Mouse (Mus musculus) layer of hippocampus, adult 9-11 months (tissue): ENCODE measurements around the gene Mcl1.
"Not testable (repeated sequence)": the region's sequence is repeated elsewhere in the genome, so short reads cannot be mapped to it uniquely, and the experiment has no call there.

ENCODE experiments used
- DNase-seq: peaks from one replicate; pipeline ENCODE4 v3.0.0; 2022

Gene Mcl1

DNA sequence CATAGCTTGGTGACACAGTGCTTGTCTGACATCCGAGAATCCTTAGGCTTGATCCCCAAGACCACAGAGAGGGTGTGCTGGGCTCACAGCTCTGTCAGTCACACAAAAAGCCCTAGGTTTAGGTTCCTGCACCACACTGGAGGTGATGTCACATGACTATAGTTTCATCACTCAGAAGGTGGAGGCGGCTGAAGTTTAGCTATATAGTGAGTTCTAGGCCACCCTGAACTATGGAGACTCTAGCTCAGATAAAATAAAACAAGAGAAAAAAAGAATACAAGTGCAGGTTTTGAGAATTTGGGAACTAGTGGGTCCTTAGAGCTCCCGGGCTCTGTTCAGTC is 7.6 kb upstream of the Mcl1 start:
- DNase-seq, result no peak

DNA sequence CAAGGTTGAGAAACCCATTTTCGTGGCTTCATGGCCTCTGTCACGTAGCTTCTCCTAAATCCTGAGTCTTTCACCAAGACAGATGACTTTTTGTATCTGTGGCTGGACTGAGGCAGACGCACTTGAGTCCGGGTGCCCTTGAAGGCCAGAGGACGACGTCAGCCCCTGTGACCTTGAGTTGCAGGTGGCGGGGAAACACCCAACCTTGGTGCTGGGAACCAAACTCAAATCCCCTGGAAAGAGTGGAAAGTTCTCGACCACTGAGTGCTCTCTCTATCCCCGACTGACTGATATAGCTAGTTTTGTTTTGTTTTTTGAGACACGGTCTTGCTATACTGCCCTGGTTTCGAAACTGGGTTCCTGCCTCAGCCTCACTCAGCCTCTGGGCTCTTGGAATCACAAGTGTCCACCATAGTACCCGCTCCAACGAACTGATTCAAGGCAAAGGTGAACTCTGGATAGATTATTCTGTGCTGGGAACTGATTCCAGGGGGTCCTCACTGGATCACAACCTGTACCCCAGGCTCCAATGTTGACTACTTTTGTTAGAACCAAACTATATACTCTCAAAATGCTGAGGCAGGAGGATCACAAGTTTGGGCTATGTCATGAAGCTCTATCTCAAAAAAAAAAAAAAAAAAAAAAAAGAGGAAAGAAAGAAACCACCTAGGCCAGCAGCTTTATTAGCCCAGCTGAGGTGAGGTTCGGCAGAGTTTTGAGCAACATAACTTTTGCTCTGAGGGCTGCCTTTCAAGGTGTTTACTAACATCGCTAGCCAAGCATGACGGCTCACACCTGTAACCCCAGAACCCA is 7.0 kb upstream of the Mcl1 start:
- DNase-seq, result no peak

DNA sequence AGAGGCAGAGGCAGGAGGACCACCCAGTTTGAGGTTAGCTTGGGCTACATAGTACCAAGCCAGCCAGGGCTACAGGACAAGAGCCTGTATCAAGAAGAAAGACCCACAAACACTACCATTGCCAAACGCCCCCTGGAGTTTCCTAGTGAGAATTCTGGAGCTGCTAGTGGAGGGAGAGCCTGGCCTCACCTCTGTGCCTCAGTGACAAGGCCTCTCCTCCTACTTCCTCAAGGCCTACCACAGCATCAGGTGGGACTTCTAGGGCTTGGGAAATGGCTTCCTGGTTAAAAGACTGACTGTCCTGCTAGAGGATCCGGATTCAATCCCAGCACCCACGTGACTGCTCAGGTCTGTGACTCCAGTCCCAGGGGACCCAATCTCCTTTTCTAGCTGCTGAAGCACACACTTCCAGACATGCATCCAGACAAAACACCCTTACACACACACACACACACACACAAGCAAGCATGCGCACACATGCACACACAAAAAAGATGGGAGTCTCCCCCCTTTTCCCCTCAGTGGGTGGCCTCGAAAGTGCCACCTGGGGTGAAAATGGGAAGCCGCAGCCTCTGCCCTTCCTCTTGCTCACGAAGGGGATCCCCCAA is 6.3 kb upstream of the Mcl1 start:
- no peak for DNase-seq

DNA sequence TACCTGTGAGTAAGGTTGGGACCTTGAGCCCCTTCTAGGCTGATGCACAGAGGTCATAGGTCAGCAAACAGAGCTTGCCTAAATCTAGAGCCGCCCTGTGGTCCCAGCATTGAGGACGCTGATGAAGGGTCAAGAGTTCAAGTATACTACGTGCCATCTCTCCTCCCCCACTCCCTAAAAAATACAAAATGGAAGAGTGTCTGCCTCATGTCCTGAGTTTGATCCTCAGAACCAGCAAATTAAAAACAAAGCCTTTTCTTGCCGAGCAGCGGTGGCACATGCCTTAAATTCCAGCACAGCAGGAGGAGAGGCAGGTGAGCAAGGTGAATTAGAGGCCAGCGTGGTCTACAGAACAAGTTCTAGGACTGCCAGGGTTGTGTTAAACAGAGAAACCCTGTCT is 5.7 kb upstream of the Mcl1 start:
- no peak for DNase-seq

DNA sequence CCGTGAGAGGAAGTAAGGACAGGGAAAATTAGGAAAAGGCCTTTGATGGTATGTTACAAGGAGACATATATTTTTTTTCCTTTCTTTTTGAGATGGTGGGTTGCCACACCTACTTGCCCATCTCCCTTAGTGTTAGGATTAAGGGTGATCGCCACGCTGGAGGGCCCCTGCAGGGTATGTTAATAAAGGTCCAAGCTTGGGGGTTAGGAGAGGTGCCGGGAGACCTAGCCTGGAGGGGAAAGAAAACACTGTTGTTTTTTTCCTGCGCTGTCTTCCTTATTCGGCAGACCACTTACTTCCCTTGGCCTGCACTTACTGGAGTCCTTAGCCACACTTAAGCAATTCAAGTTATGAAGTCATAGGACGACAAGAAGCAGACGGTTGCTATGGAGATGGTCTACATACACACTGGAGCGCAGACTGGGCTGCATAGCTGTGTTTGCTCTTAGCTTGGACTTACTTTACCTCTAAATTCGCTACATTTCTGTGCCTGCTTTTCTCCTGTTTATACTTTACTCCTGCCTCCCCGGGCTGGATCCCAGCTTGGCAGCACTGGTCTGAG is 5.0 kb upstream of the Mcl1 start:
- no peak for DNase-seq

DNA sequence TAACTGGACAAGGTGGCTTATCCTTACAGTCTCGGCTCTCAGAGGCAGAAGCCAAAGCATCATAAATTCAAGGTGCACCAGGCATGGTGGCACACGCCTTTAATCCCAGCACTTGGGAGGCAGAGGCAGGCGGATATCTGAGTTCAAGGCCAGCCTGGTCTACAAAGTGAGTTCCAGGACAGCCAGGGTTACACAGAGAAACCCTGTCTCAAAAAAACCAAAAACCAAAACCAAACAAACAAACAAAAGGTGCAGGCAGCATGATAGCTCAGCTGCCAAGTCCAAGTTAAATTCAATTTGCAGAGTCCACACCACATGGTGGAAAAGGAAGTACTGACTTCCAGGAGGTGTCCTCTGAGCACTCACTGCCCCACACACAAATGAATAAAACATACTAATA is 4.2 kb upstream of the Mcl1 start:
- DNase-seq, result not testable (repeated sequence)

DNA sequence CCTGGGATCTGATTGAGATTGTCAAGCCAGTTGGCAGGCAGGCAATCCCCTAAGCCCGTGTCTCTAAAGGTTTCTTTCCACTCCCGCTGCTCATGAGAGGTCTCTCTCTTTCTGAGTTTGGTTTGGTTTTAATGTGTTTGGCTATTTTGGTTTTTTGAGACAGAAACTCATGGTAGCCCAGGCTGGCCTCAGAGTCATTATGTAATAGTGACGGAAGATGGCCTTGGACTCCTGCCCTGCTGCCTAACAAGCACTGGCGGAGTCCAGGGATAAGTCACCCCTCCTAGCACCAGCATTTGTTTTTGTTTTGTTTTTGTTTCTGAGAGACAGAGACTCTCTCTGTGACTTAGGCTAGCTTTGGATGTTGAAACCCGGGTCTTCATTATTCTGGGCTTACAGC is 3.2 kb upstream of the Mcl1 start:
- no peak for DNase-seq

GRCm38 (mm10) chr3:95657108-95657507 is 1.5 kb upstream of the Mcl1 start:
- DNase-seq, result no peak

DNA sequence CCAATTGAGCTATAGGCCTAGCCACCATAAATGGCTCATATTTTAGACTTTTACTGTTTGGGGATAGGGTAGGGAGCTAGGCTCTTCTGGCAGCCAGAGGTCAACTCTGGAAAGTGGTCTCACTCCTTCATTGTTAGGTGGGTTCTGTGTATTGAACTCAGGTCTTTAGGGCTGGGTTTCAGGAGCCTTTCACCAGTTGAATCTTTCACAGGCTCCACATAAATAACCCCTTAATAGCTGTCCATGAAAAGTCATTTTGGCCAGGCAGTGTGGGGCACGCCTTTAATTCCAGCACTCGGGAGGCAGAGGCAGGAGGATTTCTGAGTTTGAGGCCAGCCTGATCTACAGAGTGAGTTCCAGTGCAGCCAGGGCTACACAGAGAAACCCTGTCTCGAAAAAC is 877 bp upstream of the Mcl1 start:
- no peak for DNase-seq

DNA sequence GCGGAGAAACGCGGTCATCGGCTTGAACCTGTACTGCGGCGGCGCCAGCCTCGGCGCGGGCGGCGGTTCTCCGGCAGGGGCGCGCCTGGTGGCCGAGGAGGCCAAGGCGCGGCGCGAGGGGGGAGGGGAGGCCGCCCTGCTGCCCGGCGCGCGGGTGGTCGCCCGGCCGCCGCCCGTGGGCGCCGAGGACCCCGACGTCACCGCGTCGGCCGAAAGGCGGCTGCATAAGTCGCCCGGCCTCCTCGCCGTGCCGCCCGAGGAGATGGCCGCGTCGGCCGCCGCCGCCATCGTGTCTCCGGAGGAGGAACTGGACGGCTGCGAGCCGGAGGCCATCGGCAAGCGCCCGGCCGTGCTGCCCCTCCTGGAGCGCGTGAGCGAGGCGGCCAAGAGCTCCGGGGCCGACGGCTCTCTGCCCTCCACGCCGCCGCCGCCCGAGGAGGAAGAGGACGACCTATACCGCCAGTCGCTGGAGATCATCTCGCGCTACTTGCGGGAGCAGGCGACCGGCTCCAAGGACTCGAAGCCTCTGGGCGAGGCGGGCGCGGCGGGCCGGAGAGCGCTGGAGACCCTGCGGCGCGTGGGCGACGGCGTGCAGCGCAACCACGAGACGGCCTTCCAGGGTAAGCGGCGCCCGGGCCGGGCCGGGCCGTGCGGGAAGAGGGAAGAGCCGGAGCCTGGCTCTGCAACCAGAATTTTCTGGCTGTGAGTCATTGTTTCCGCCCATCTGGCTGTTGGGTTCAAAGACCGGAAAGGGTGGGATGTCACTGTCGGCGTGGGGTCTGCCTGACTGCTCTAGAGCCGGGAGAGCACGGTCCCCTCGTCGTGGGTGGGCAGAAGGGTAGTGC is 502 bp downstream of the Mcl1 start:
- peak; percentile 79 for DNase-seq

DNA sequence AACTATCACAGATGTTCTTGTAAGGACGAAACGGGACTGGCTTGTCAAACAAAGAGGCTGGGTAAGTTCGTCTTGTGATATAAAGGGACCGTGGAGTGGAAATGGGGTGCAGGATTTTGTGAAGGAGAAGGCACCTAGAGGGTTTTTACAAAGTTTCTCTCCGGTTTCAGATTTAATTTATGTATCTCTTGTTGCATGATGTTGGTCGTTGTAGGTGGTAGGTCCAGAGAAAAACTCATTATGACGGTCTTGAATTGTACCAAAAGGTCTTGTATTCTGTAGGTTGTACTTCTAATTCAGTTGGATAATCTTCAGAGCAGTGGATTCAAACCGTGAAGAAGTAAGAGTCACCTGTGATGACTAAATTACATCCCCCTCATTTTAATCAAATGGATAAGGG is 1.4 kb downstream of the Mcl1 start:
- DNase-seq, result no peak

- no peak for DNase-seq
Measured at GRCm38 (mm10) chr3:95660788-95661478, 2.3 kb downstream of the Mcl1 start.

- no peak for DNase-seq
Measured at GRCm38 (mm10) chr3:95661945-95662715, 3.5 kb downstream of the Mcl1 start.

GRCm38 (mm10) chr3:95662724-95663449 is 4.3 kb downstream of the Mcl1 start:
- no peak for DNase-seq

DNA sequence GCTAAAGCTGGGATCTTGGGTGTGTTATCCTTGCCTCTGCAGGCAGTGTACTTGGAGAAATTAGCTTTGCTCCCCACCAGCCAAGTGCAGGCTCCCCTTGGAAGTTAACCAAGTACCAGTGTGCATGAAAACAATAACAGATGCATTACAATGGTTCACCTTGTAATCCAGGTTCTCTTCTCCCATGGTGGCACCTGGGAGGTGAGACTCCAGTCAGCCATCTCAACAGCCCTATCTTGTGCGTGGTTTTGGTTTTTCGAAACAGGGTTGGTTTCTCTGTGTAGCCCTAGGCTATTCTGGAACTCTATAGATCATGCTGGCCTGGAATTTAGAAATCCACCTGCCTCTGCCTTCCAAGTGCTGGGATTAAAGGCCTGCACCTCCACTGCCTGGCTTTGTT is 4.9 kb downstream of the Mcl1 start:
- no peak for DNase-seq

DNA sequence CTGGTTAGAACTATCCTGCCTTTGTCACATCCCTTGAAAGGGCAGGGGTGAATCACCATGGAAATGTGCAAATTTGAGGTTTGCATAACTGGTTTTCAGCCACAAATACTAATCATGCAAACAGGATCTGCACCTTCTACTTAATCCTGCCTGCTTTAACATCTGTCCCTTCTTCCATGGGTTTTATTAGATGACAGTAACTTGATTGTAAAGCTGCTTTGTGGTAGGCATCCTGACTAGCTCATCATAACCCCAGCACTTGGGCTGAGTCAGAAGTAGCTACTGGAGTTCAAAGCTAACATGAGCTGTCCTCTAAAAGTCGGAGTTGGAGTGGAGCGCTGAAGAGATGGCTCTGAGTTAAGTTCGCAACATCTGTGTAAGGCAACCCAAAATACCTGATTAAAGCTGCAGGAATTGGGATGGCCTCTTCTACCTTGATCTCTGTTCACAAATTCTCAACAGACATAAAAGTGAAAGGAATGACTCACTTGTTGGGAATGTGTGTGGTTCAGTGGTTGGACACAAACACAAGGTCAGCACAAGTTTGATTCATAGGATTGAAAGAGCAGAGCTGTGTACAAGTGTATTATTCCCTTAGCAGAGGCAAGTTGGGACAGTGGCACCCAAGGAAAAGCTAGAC is 5.5 kb downstream of the Mcl1 start:
- DNase-seq, result no peak

GRCm38 (mm10) chr3:95664940-95665352 is 6.4 kb downstream of the Mcl1 start:
- no peak for DNase-seq

- no peak for DNase-seq
Measured at GRCm38 (mm10) chr3:95666124-95666844, 7.7 kb downstream of the Mcl1 start.

GRCm38 (mm10) chr3:95667521-95667920 is 8.9 kb downstream of the Mcl1 start:
- DNase-seq, result no peak

DNA sequence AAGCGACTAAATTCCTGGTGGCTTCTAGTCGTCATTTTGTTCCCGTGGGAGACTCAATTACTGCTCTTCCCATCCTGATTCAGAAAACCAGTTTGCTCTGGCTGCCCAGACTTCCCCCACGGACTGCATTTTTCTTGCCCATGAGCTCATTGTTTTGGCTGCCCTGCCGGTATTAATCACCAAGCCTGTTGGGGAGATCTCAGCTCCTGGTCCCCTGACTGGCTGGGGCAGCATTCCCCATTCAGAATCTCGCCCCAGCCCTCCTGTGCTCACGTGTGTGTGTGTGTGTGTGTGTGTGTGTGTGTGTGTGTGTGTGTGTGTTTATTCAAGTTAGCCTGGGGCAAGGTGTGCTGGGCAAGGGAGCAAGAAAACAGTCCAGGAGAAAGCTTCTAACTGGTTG is 9.4 kb downstream of the Mcl1 start:
- DNase-seq, result peak; percentile 58
